Mouse (Mus musculus): ENCODE results near the gene Kdelr2. TPM values are rescaled to one million over a fixed set of nuclear protein-coding genes. Genes with fewer than 3 reads are reported as not detected.

Kdelr2 gene
- polyA plus RNA-seq (2012; rRNA removed), result 91.8 and 99.4 TPM in 2 replicates

- Histone ChIP-seq H3K4me3 (ENCODE audit: insufficient read depth, low read depth, low read length) (peak within 1 kb of the TSS; percentile 98), H3K4me1 (ENCODE audit: control insufficient read depth, insufficient read depth, low read length) (peaks cover 8% of the 10 kb centered on the region; the same call in 1 of the 2 replicates), H3K27ac (ENCODE audit: insufficient read depth, low read depth, low read length) (peak within 1 kb of the TSS; percentile 86), H3K36me3 (ENCODE audit: control insufficient read depth, insufficient read depth, low read length) (no peaks in the 10 kb centered on the region), H3K27me3 (replicated peaks; ENCODE audit: control insufficient read depth, insufficient read depth, low read length) (no peaks in the 10 kb centered on the region)
- 1% methylated on average over 72 of the region's 72 CpGs for WGBS
- TF ChIP-seq POLR2A (IDR thresholded peaks at IDR 0.05; ENCODE audit: low read depth, low read length), result peak; percentile 10
- no peak for TF ChIP-seq CTCF (conservative IDR thresholded peaks at IDR 0.05; ENCODE audit: insufficient read depth, insufficient read length, low read depth, low read length)
- peak; percentile 95 for DNase-seq
Measured at GRCm38 (mm10) chr5:143403221-143404147, at the start of gene Kdelr2. TSS of gene Kdelr2 (plus strand) at chr5:143403838.

DNA sequence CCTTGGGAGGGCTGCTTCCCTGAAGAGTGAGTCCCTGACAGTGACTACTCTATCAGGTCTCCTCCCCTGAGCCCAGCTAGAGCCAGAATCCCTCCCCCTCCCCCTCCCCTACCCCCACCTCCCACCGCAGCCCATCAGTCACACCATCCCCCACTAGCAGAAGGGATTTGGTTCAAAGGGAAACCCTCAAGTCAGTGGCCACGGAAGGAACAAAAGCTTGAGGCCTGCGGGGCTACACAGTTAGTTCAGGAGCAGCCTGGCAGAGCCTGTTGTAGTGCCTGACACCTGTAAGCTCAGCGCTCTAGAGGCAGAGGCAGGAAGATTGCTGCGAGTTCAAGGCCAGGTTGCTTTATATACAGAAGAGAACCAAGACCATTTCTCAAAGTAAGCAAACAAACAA lies 47.6 kb upstream of the Kdelr2 start:
- H3K27ac ChIP-seq (ENCODE audit: insufficient read depth, low read depth, low read length), result no peak overlapping the region
- no peak for TF ChIP-seq POLR2A (IDR thresholded peaks at IDR 0.05; ENCODE audit: low read depth, low read length)
- no peak for TF ChIP-seq CTCF (conservative IDR thresholded peaks at IDR 0.05; ENCODE audit: insufficient read depth, insufficient read length, low read depth, low read length)
- WGBS, result 48% methylated on average over 5 of the region's 5 CpGs
- H3K4me3 ChIP-seq (ENCODE audit: insufficient read depth, low read depth, low read length), result no peak overlapping the region
- no peaks in the 10 kb centered on the region for H3K36me3 ChIP-seq (ENCODE audit: control insufficient read depth, insufficient read depth, low read length)
- DNase-seq, result no peak
- no peaks in the 10 kb centered on the region for H3K27me3 ChIP-seq (replicated peaks; ENCODE audit: control insufficient read depth, insufficient read depth, low read length)
- no peaks in the 10 kb centered on the region for H3K4me1 ChIP-seq (ENCODE audit: control insufficient read depth, insufficient read depth, low read length)

- no peaks in the 10 kb centered on the region for H3K4me1 ChIP-seq (ENCODE audit: control insufficient read depth, insufficient read depth, low read length)
- 27% methylated on average over 17 of the region's 17 CpGs for WGBS
- H3K27ac ChIP-seq (ENCODE audit: insufficient read depth, low read depth, low read length), result no peak within 1 kb of the TSS
- TF ChIP-seq CTCF (conservative IDR thresholded peaks at IDR 0.05; ENCODE audit: insufficient read depth, insufficient read length, low read depth, low read length) (no peak), POLR2A (IDR thresholded peaks at IDR 0.05; ENCODE audit: low read depth, low read length) (no peak)
- no peak within 1 kb of the TSS for H3K4me3 ChIP-seq (ENCODE audit: insufficient read depth, low read depth, low read length)
- no peaks in the 10 kb centered on the region for H3K27me3 ChIP-seq (replicated peaks; ENCODE audit: control insufficient read depth, insufficient read depth, low read length)
- no peaks in the 10 kb centered on the region for H3K36me3 ChIP-seq (ENCODE audit: control insufficient read depth, insufficient read depth, low read length)
- no peak for DNase-seq
Measured at GRCm38 (mm10) chr5:143356686-143357388, 46.8 kb upstream of the Kdelr2 start, which contains the start of gene Grid2ip. TSS of gene Grid2ip (plus strand) at chr5:143357338.

GRCm38 (mm10) chr5:143357564-143357963 lies 46.1 kb upstream of the Kdelr2 start:
- H3K27me3 ChIP-seq (replicated peaks; ENCODE audit: control insufficient read depth, insufficient read depth, low read length), result no peaks in the 10 kb centered on the region
- TF ChIP-seq CTCF (conservative IDR thresholded peaks at IDR 0.05; ENCODE audit: insufficient read depth, insufficient read length, low read depth, low read length), result no peak
- TF ChIP-seq POLR2A (IDR thresholded peaks at IDR 0.05; ENCODE audit: low read depth, low read length), result no peak
- WGBS, result 9% methylated on average over 28 of the region's 28 CpGs
- no peaks in the 10 kb centered on the region for H3K36me3 ChIP-seq (ENCODE audit: control insufficient read depth, insufficient read depth, low read length)
- DNase-seq, result no peak
- no peak overlapping the region for H3K27ac ChIP-seq (ENCODE audit: insufficient read depth, low read depth, low read length)
- H3K4me3 ChIP-seq (ENCODE audit: insufficient read depth, low read depth, low read length), result no peak overlapping the region
- H3K4me1 ChIP-seq (ENCODE audit: control insufficient read depth, insufficient read depth, low read length), result no peaks in the 10 kb centered on the region

GRCm38 (mm10) chr5:143359263-143359662 lies 44.4 kb upstream of the Kdelr2 start:
- Histone ChIP-seq H3K27ac (ENCODE audit: insufficient read depth, low read depth, low read length) (no peak overlapping the region), H3K4me3 (ENCODE audit: insufficient read depth, low read depth, low read length) (no peak overlapping the region), H3K36me3 (ENCODE audit: control insufficient read depth, insufficient read depth, low read length) (no peaks in the 10 kb centered on the region), H3K4me1 (ENCODE audit: control insufficient read depth, insufficient read depth, low read length) (no peaks in the 10 kb centered on the region), H3K27me3 (replicated peaks; ENCODE audit: control insufficient read depth, insufficient read depth, low read length) (no peaks in the 10 kb centered on the region)
- TF ChIP-seq POLR2A (IDR thresholded peaks at IDR 0.05; ENCODE audit: low read depth, low read length) (no peak), CTCF (conservative IDR thresholded peaks at IDR 0.05; ENCODE audit: insufficient read depth, insufficient read length, low read depth, low read length) (no peak)
- 33% methylated on average over 7 of the region's 7 CpGs for WGBS
- DNase-seq, result no peak

- WGBS, result 73% methylated on average over 5 of the region's 5 CpGs
Measured at GRCm38 (mm10) chr5:143360000-143360399, 43.6 kb upstream of the Kdelr2 start.

DNA sequence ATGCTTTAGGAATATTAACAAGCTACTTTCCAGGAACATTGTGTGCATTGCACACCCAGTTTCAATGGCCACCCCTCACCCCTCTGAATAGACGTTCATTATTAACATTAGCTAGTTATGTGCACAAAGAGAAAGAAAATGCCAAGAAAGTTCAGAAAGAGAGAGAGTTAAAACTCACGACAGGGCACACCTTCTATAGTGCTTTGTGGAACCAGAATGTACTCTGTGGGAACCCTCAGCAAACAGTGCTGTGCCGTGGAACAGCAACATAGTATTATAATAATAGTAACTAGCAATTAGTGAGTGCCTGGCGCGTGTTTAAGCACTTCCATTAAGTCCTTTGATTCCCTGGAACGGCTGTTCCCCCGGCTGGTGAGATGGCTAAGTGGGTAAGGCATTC lies 42.2 kb upstream of the Kdelr2 start:
- no peak for DNase-seq
- WGBS, result 61% methylated on average over 7 of the region's 7 CpGs
- H3K27ac ChIP-seq (ENCODE audit: insufficient read depth, low read depth, low read length), result no peak overlapping the region
- H3K4me1 ChIP-seq (ENCODE audit: control insufficient read depth, insufficient read depth, low read length), result no peaks in the 10 kb centered on the region
- TF ChIP-seq POLR2A (IDR thresholded peaks at IDR 0.05; ENCODE audit: low read depth, low read length), result no peak
- H3K4me3 ChIP-seq (ENCODE audit: insufficient read depth, low read depth, low read length), result no peak overlapping the region
- H3K27me3 ChIP-seq (replicated peaks; ENCODE audit: control insufficient read depth, insufficient read depth, low read length), result no peaks in the 10 kb centered on the region
- H3K36me3 ChIP-seq (ENCODE audit: control insufficient read depth, insufficient read depth, low read length), result no peaks in the 10 kb centered on the region

More at GRCm38 (mm10) chr5:143360000-143360399, 43.6 kb upstream of the Kdelr2 start:
- Histone ChIP-seq H3K4me1 (ENCODE audit: control insufficient read depth, insufficient read depth, low read length) (no peaks in the 10 kb centered on the region), H3K27ac (ENCODE audit: insufficient read depth, low read depth, low read length) (no peak overlapping the region), H3K36me3 (ENCODE audit: control insufficient read depth, insufficient read depth, low read length) (no peaks in the 10 kb centered on the region), H3K4me3 (ENCODE audit: insufficient read depth, low read depth, low read length) (no peak overlapping the region), H3K27me3 (replicated peaks; ENCODE audit: control insufficient read depth, insufficient read depth, low read length) (no peaks in the 10 kb centered on the region)
- TF ChIP-seq CTCF (conservative IDR thresholded peaks at IDR 0.05; ENCODE audit: insufficient read depth, insufficient read length, low read depth, low read length), result peak; percentile 39
- TF ChIP-seq POLR2A (IDR thresholded peaks at IDR 0.05; ENCODE audit: low read depth, low read length), result no peak
- no peak for DNase-seq
